Mouse (Mus musculus): ENCODE data around the gene Ttll4. TPM values are rescaled to one million over a fixed set of nuclear protein-coding genes. Genes with fewer than 3 reads are reported as not detected.

Gene Ttll4
- 10 to 100 TPM; 20.3 to 26.7 TPM for total RNA-seq (2021)

- DNase-seq (ENCODE audit: extremely low spot score in 1 of 2, low spot score in 1 of 2): peak; percentile 69 to 81
Measured at GRCm38 (mm10) chr1:74661448-74662195, at the start of gene Ttll4. Gene Ttll4 (plus strand): TSS chr1:74661745.

- no peak for DNase-seq (ENCODE audit: extremely low spot score in 1 of 2, low spot score in 1 of 2)
Measured at GRCm38 (mm10) chr1:74624183-74624582, 37.4 kb upstream of the Ttll4 start.

GRCm38 (mm10) chr1:74626076-74626475 lies 35.5 kb upstream of the Ttll4 start:
- no peak for DNase-seq (ENCODE audit: extremely low spot score in 1 of 2, low spot score in 1 of 2)

- no peak for DNase-seq (ENCODE audit: extremely low spot score in 1 of 2, low spot score in 1 of 2)
Measured at GRCm38 (mm10) chr1:74628001-74628400, 33.5 kb upstream of the Ttll4 start.

GRCm38 (mm10) chr1:74632734-74633133 lies 28.8 kb upstream of the Ttll4 start:
- no peak for DNase-seq (ENCODE audit: extremely low spot score in 1 of 2, low spot score in 1 of 2)

GRCm38 (mm10) chr1:74643524-74643923 lies 18.0 kb upstream of the Ttll4 start:
- DNase-seq (ENCODE audit: extremely low spot score in 1 of 2, low spot score in 1 of 2): no peak

GRCm38 (mm10) chr1:74643926-74644325 lies 17.6 kb upstream of the Ttll4 start:
- no peak for DNase-seq (ENCODE audit: extremely low spot score in 1 of 2, low spot score in 1 of 2)

GRCm38 (mm10) chr1:74662253-74662865 lies 814 bp downstream of the Ttll4 start:
- no peak for DNase-seq (ENCODE audit: extremely low spot score in 1 of 2, low spot score in 1 of 2)

GRCm38 (mm10) chr1:74665153-74665552 lies 3.6 kb downstream of the Ttll4 start:
- DNase-seq (ENCODE audit: extremely low spot score in 1 of 2, low spot score in 1 of 2): no peak

DNA sequence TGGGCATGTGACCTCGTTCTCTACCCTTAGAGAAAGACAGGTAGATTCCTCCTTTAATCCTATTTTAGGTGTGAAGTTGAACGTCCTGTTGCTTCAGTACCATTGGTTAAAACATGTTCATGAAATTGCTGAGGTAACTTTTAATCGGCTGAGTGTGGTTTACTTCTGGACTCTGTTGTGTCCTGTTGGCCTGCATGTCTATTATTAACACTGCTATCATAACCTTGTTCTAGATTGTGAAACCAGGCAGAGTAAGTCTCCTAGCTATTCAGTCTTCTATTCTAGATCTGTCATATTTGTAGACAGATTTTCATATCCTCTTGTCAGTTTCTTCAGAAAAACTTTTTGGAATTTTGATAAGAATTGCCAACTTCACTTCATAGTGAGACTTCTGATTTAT lies 6.8 kb downstream of the Ttll4 start:
- no peak for DNase-seq (ENCODE audit: extremely low spot score in 1 of 2, low spot score in 1 of 2)

GRCm38 (mm10) chr1:74672731-74673130 lies 11.2 kb downstream of the Ttll4 start:
- no peak for DNase-seq (ENCODE audit: extremely low spot score in 1 of 2, low spot score in 1 of 2)

GRCm38 (mm10) chr1:74676863-74677262 lies 15.3 kb downstream of the Ttll4 start:
- no peak for DNase-seq (ENCODE audit: extremely low spot score in 1 of 2, low spot score in 1 of 2)

DNA sequence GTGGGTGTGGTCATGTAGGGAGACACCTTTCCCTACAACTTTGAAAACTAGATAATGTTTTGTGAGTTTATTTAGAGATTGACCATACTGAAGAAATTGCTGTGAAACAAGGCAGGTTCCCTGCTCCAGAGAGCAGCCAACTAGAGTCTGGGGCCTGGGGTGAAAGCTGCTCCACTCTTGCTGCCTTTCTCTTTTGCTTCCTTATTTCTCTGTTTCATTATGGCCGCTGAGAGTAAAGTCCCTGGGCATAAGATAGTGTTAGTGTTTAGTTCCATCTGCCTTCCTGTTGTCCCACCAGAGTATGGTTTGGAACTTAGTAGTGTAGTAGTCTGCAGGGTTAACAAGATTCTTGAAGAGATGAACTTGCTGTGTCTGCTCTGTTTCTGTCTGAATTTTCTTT lies 16.3 kb downstream of the Ttll4 start:
- no peak for DNase-seq (ENCODE audit: extremely low spot score in 1 of 2, low spot score in 1 of 2)

DNA sequence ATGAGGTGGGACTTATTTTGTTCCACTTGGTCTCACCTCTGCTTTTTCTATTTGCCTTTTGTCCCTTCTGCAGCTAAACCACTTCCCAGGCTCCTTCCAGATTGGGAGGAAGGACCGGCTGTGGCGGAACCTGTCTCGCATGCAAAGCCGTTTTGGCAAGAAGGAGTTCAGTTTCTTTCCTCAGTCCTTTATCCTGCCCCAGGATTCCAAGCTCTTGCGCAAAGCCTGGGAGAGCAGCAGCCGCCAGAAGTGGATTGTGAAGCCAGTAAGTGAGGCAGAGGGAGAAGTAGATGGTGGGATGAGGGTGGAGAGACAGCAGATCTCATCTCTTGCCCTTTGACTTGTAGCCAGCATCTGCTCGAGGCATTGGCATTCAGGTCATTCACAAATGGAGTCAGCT lies 25.6 kb downstream of the Ttll4 start:
- DNase-seq (ENCODE audit: extremely low spot score in 1 of 2, low spot score in 1 of 2): no peak

DNA sequence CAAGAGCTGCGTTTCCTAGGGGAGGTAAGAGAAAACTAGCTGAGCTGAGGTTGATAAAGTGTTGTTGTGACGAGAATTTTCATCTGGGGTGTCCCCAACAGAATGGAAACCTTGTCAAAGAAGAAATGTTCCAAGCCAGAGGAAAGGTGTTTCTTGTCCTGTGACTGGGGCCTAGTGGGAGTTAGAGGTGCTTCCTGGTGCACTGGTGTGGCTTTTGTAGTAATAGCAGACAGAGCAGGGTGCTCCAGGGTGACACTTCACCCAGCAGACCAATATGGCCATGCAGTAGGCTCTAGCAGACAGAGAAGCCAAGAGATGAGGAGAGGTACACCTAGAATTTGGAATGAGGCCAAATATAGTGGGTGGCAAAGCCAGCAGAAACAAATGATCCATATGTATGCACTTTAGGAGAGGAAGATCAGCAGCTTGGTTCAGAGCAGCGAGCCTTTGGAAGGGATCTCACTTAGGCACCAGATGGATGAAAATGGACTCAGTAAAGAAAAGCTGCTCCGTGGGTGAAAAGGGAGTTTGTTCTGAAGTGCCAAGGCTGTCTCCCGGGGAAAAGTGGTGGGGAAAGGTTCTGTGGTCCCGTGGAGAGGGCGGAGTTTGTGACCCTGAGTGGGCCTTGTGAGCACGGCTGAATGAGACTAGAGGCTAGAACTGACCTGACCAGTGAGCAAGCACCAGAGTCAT lies 32.5 kb downstream of the Ttll4 start:
- DNase-seq (ENCODE audit: extremely low spot score in 1 of 2, low spot score in 1 of 2): no peak

DNA sequence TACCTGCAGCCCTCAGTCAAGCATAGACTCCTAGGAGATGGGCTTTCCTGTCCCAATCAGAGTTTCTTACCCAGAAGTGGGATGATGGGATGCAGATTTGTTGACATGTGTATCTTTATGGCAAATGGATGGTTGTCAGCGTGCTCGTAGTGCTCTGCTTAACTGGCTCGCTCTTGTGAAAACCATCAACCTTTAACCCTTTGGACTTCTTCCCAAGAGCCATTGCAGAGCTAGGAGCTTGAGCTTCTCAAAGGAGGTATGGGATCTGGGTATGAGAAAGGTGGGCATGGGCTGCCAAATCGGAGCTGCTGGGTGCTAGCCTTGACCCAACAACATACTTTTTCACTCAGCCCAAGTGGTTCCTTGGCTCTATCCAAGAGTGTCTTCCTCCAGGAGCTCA lies 34.3 kb downstream of the Ttll4 start:
- no peak for DNase-seq (ENCODE audit: extremely low spot score in 1 of 2, low spot score in 1 of 2)

- no peak for DNase-seq (ENCODE audit: extremely low spot score in 1 of 2, low spot score in 1 of 2)
Measured at GRCm38 (mm10) chr1:74697416-74697815, 35.9 kb downstream of the Ttll4 start.

DNA sequence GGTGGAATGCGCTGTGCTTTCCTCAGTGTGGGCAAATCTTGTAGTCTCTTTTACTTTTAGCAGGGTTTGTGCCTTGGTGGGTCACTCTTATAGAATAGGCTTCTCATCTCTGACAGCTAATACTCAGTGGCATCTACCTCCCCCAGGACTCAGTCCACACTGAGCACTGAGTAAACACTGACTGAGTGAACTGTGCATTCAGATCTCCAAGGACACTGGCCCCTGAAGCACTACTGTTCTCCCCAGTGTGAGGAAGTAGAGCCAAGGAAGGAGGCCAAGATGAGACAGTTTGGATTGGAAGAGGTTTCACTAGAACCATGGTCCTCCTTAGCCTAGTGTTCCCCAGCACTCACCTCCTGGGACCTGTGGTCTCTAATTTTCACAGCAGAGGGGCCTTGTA lies 36.8 kb downstream of the Ttll4 start:
- DNase-seq (ENCODE audit: extremely low spot score in 1 of 2, low spot score in 1 of 2): no peak

GRCm38 (mm10) chr1:74698791-74699190 lies 37.2 kb downstream of the Ttll4 start:
- DNase-seq (ENCODE audit: extremely low spot score in 1 of 2, low spot score in 1 of 2): no peak

DNA sequence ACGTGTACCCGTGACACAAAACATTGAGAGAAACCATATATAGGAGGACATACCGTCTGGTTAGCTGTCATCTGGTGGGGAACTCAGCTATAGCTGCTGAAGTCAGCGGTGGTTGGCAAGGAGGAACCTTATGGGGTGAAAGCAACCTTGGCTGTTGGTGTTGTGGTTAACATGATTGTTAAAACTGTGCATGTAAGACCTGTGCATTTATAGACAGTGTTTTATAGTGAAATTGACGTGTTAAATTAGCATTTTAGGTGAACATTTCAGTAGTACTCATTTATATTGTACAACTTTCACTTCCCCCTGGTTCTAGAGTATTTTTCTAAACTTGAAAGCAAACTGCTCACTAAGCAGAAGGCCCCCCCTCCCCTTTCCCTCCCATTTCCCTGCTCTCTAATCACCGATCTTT lies 40.6 kb downstream of the Ttll4 start:
- DNase-seq (ENCODE audit: extremely low spot score in 1 of 2, low spot score in 1 of 2): no peak

DNA sequence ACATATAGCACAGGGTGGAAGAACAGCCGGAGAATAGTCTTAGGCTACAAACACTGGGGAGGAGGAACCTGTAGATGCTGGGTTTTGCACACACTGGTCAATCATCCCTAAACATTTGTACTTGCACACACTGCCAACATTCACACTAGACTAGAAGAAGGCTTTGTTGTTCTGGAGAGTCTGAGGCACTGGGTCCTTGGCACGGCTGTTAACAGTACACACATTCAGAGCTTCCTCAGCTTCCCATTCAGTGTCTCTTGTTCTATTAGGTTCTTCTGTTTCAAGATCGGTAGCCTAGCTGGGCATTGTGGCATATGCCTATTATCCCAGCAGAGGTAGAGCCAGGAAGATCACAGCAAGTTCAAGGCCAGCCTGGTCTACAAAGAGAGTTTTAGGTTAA lies 42.6 kb downstream of the Ttll4 start:
- no peak for DNase-seq (ENCODE audit: extremely low spot score in 1 of 2, low spot score in 1 of 2)

- DNase-seq (ENCODE audit: extremely low spot score in 1 of 2, low spot score in 1 of 2): no peak
Measured at GRCm38 (mm10) chr1:74705016-74705415, 43.5 kb downstream of the Ttll4 start.

All from layer of hippocampus, postnatal 25 days (tissue).